Mouse (Mus musculus) lung, postnatal 0 days (tissue): Measurements from ENCODE around the gene Dnase2b.

ENCODE experiments used
- CTCF ChIP-seq: IDR thresholded peaks from 2 replicates; pipeline ENCODE4 v1.5.1; 2016; ENCODE audit warnings: antibody characterized with exemption, mild to moderate bottlenecking
- EP300 ChIP-seq: IDR thresholded peaks from 2 replicates; pipeline ENCODE4 v1.6.1; 2016; ENCODE audit warnings: antibody characterized with exemption, mild to moderate bottlenecking, control low read depth

- no peak for TF ChIP-seq CTCF
- no peak for TF ChIP-seq EP300
Observed at GRCm38 (mm10) chr3:146649311-146649894, 34.0 kb upstream of the Dnase2b start.
